Mouse (Mus musculus) erythroid progenitor cell, adult 5-6 weeks (primary cell): ENCODE results near the gene Fdxr. TPM values are rescaled to one million over a fixed set of nuclear protein-coding genes. Genes with fewer than 3 reads are reported as not detected.
A peak's percentile ranks its signal among the peaks of the same experiment; 100 is the strongest.

Source experiments
- ATAC-seq: replicated peaks from 2 replicates; pipeline ENCODE4 v1.8.0; 2016; ENCODE audit warnings: moderate number of reproducible peaks, mild to moderate bottlenecking, moderate TSS enrichment, inconsistent platforms; ENCODE audit not compliant: poor library complexity, low FRiP score, severe bottlenecking
- total RNA-seq, 2 experiments: library from RNA; stranded (forward) in 1 of 2; stranded (reverse) in 1 of 2; fragments of 150-400 nt in 1 of 2; fragments of 186-747, 209-891 nt in 1 of 2; gene quantifications; 2 replicates each; pipeline versions ENCODE4 v1.2.3 to v1.2.4; 2015 to 2017; ENCODE audit warnings: low replicate concordance in 2 of 2

Gene Fdxr
- total RNA-seq, 2 experiments from 2014 or later: 1.3 to 1.4 TPM

DNA sequence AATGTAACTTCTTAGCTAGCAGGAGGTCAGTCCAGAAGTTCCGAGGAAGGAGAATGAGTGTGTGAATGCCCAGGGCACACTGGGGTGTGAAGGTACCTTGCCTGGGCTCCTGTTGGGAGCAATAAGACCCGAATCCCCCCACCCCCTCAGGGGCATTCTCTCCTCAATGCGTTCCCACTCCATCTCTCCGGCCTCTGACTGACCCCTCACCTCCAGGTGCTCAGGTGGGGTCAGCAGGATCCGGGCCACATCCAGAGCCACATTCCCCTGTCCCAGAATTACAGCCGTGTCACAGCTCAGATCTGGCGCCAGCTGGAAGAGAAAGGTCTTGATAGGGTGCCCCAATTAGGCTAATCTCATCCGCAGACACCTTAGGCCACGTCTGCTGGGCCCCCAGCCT, 5.8 kb downstream of the Fdxr start:
- ATAC-seq: no peak

DNA sequence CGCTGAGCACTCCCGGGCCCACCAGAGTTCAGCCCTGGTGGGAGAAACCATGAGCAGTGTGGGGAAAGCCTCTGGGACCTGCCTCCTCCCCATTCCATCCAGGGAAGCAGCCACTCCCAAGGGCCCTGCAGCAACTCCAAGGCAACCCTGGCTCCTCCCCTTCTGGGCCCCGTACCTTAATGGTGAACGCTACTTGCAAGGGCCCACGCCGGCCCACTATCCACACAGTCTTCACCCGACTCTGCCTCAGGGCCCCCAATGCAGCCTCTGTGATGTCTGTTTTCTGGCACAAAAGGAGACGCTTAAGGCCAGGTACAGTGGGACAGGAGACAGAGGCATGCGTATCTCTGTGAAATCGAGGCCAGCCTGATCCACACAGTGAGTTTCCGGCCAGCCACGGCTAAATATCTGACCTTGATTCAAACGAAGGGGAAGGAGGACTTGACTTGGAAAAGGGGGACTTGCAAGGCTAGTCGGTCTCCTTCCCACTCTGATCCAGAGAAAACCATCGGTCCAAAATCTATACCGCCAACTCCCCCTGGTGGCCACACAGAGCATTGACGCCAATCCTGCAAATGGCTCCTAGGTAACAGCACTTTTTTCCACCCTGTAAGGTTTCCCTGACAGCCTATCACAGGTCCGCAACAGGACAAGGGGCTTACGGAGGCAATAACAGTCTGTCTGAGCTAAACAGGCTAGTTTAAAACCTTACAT, 6.5 kb downstream of the Fdxr start:
- peak; percentile 69 for ATAC-seq

DNA sequence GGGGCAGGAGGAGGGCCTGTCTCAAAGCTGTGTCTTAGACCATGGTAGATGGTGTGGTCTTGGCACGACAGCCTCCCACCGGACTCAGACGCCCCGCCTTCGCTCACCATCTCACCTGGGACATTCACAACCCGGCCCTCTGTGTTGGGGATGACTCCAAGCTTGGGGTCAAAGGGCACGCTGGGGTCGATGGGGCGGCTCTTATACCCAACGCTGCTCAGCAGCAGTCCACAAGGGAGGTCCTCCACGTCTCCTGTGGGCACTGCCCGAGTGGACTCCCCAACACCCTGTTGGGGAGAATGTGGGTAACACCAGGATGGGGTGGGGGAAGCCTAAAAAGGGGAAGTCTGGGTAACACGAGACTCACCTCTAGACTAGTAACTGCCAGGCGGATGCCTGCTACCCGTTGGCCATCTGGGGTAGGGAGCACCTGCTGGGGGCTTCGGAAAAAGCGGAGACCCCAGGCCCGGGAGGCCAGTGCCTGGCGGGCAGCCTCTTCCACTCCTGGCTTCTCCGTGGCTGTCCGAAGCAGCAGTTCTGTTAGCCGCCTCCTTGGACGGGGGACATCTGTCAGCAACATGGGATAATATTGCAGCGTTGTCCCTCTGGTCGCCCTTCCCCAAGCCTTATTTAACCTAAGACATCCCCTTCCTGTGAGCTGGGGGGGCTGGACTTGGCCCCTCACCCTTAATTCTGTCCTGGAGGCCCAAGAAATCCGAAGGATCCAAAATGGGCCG, 7.4 kb downstream of the Fdxr start:
- no peak for ATAC-seq

DNA sequence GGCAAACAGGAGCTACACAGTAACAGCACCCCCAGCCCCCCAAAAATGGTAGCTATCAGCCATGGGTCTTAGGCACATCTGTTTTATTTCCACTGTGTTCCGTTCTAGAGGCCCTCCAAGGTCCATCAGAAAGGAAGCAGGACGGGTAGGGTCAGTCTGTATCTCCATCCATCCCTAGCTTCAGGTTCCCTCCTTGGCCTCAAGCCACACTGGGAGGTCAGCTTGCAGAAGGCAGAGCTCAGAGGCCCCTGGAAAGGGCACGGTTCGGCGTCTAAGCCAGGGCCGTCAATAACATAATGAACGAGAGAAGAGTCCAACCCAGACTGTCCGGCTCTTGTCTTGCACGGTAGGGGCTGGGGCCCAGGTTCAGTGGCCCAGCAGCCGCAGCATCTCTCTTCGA, 8.9 kb downstream of the Fdxr start:
- no peak for ATAC-seq

DNA sequence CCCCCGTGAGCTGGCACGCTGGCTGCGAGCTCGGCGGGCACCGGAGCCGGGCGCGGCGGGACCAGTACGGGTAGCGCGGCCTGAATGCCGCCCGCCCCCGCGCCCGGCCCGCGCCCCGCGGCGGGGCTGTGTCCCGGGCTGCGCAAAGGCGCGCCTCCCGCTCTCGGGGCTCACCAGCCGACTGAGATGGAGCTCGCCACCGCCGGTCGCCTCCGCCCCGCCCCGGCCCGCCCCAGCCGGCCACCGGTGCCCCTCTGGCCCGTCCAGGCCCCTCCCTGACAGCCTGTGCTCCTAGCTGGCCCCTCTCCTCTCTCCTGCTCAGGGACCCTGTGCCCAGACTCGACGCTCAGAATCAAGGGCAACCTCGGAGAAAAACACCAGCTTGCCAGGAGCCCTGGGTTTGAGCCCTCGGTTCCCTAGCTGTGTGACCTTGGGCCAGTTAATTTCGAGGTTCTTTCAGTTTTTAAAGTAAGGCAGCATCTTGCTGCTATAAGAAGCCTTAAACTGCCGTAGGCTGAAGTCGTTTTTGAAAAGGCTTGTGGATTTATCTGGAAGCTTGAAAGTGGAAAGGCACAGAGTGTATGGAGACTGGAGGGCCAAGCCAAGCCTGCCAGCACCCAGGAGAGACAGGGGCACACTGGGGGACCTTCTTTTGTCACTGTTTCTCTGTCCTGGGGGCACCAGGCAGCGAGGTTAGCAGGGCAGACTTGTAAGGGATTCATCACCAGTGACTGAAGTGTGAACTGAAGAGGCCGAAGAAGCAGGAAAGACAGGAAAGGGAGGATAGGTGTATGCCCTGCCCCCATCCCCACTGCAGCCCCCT, 9.6 kb downstream of the Fdxr start, which contains the start of gene Grin2c:
Grin2c (minus strand) TSS at position 183 of the 823 bp plus-strand sequence.
- ATAC-seq: no peak

DNA sequence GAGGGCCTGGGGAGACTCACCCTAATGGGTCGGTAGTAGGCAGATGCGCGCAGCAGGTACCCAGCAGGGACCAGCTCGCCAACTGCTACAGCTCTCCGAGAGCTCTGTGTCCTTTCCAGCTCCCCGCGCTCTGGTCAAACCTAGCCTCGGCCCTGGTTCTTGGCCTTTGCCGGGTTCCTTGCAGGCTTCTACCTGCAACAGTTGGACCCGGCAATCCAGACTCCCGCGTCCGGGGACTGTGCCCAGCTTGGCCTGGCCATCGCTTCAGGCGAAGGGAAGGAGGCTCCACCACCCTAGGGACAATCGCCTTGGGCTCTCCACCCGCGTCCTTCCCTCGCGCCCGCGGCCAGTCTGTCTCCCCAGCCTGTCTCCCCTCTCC, 10.5 kb downstream of the Fdxr start:
- ATAC-seq: no peak

DNA sequence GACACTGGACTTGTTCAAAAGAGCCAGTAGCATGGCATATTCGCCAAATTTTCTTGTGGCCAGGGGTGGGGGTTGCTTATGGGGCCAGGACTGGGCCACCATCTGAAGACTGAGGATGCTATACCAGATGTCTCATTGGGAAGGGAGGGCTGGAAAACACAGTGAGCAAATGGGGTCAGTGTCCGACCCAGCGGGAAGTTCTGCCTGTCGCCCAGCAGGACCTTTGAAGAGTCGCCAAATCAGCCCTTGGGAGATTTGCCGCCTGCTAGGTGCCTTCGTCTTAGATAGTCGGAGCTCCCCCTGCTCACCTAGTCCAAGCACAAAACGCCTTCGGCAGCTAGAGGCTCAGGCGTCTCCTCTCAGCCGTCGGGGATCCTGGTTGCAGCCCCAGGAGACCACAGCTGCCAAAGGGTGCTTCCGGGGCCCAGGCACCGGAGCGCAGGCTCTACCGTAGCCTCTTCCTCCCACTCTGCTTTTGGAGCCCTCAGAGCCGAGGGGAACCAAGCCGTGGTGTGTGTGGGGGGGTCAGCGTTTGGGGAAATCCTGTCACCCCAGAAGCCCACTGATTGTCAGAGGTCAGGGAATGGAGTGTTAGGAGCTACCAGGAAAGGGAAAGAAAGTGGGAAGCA, 11.0 kb downstream of the Fdxr start:
- ATAC-seq: no peak

DNA sequence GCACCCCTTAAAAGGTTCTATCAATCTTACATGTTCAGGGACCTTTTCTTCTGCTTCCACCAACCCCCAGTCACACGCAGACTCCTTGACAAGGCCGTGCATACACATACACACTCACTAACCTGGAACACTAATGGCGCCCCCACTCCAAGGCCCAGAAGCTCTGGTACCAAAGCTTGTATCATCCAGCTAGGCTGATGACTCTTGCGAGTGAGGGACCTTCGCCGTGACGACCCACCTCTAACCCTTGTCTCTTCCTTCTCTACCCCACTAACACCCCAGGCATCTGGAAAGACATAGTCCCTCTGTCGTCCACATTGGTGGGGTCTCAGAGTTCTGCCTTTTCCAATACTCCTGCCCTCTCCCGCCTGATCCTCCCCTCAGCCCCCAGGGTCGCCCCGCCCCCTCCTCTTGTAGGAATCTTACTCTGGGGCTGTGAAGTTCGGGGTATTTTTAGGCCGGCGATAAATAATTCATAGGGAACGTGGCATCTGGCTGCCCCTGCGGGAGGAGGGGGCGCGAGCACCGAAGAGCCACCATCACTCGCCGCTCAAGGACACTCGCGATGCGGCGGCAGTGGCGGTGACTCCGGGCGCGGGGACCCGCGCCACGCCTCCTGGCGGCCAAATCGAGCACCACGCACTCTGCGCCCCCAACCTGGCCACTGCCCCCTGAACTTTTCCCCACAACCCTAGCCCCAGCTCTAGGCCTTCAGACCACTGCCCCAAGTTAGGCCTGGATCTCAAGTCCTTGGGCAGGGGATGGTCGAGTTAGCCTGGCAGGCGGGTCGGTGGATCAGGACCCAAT, 11.8 kb downstream of the Fdxr start:
- ATAC-seq: no peak

DNA sequence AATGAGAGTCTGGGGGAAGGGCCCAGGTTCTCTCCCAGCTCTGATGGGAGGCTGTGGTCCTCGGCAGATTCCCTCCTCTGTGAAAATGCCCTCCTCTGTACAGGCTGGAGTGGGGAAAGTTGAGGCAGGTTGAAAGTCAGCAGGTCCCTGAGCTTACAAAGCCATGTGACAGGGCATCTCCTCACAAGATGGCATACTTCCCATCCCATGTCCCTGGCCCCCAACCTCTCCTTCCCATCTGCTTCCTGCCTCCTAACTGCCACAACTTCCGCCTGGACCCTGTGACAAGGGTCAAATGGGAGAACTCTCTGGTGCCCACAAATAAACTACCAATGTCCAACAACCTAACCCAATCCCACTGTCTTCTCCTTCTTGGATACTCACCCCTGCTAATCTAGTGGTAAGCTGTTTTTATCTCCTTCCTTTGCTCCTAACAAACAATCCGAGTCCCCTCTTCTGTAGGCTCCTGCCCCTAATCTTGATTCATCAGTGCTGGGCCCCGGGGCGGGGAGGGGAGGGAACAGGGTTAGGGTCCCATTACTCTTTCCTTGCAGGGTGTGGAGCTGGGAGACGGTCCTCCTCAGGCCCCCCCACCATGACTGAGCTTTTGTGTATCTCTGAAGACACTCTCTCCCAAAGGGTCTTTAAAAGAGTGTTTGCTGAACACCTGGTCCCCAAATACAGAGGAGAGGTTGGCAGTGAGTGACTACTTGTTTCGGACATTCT, 12.6 kb downstream of the Fdxr start:
- ATAC-seq: no peak

DNA sequence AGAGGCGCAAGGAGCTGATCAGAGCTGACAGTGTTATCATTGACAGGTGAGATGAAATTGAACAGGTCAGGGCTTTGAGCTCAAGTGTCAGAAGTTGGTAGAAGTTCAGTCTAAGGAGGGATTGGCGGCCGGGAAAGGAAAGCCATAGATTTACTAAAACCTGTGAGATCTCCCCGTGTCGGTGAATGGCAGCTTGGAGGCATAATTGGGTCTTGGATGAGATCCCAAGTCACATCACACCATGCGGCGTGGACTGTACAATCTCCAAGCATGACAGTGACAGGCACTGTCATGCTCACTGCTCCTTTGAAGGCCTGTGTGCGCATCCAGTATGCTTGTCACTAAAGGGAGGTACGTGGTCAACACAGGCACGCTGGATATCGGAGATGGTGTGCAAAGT, 13.9 kb downstream of the Fdxr start:
- no peak for ATAC-seq

DNA sequence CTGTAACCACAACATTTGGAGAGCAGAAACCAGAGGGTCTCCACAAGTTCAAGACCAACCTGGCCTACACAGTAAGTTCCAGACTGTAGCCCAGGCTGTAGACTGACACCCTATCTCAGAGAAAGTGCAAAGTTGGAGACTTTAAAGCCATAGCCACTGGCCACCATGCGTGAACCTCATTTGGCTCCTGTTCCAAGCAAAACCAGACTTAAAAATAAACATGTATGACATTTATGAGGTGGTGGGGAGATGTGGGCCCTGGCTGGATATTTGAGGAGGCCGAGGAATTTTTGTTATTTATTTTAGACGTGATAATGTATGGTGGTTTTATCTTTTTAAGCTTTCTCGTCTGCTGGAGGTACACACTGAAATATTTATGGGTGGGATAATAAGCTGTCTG, 17.7 kb downstream of the Fdxr start:
- ATAC-seq: no peak

DNA sequence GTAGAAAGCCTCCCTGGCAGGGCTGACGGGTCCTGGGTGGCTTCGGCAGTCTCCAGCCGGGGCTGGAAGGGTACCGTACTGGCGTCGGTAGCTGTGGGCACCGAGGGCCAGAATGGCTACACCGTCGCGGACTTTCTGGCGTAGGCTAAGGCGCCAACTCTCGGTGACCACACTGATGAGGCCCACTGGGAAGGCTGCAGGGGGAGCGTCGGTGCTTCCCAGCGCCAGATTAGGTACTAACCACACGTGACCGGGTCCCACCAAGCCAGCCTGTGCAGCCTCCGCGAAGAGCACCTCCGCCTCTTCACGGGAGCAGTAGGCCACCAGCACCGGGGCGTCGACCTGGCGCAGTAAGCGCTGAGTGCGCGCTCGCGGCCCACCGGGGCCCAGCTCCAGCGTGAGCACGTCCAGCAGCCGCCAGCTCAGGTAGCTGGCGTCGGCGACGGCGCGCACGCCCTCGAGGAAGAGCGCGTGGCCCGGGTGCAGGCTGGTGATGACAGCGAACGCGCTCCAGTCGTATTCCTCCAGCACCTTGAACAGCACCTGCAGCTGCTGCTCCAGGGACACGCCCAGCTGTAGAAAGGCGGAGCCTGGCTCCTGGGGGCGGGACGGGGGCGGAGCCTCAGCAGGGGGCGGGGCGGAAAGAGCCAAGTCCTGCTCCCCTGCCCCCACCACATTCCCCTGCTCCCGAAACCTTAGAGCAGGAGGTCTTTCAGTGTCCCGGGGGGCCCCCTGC, 18.9 kb downstream of the Fdxr start:
- no peak for ATAC-seq

DNA sequence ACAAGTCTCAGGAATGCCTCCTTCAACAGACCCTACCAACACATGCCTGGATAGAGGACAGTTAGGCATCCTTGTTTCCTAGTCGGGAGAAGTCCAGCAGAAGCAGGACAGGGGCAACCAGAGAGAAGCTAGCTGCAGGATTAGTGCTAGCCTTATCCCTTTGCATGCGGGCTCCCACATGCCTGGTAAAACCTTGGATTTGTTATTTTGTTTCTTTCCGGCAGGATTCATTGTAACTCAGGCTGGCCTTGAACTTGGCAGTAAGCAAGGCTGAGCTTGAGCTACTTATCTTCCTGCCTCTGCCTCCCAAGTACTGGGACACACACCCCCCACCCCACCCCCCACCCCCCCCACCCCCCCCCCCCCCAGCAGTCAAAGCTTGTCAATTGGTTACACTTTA, 25.6 kb downstream of the Fdxr start:
- ATAC-seq: no peak

DNA sequence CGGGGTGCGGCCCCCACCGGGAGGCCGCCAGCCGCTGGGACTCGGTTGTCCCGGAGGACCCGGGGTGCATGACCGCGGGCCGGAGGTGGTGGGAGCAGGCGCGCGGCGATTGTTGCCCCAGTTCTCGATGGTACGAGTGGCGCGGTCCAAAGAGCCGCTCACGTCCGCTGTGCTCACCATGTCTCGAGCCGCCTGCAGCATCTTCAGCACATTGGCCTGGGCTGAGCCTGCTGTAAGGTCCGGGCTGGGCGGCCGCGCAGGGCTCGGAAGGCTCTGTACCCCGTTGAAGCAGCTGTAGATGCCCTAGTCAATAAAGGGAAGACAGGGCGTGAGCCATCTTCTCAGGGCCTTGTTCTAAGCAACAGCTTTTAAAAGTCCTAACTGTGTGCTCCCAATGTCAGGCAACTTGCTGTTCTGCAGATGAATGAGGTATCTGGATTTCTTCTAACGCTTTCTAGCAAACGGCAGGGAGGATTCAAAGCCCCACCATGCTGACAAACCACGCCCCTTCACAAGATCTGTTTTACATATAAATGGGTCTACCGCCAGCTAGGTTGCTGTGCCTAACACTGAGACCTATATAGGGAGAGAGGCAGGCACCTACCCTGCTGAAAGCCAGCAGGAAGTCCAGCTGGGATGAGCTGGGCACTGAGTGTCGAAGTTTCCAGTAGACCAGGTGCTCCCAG, 26.3 kb downstream of the Fdxr start:
- ATAC-seq: no peak

DNA sequence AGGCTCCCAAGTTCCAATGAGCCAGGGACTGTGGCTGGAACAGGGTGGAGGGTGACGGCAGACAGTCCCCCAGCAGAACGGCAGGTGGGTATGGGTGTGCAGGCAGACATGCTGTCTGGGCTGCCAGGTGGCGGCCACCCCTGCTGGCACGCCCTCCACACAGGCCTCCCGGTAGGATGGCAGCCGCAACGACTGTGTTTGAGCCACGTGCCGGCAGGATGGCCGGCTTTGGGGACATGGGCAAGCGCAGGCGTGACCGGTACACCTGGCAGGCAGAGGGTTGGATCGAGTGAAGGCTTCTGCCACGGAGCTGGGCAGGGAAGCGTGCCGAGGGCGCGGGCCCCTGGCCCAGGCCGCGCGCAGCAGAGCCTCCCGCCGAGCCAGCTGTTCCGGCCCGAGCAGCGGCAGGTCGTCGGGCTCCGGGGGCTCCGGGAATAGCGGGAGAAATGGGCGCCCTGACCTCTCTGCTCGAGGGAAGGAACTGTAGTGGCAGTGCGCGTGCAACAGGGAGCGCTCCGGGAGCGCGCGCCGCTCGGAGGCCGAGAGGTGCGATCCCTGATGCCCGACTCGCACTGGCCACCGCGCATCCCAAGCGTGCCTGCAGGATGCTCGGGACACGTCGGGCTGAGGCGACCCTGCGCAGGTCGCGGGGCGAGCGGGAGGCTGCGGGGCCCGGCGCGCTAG, 27.0 kb downstream of the Fdxr start:
- ATAC-seq: no peak

DNA sequence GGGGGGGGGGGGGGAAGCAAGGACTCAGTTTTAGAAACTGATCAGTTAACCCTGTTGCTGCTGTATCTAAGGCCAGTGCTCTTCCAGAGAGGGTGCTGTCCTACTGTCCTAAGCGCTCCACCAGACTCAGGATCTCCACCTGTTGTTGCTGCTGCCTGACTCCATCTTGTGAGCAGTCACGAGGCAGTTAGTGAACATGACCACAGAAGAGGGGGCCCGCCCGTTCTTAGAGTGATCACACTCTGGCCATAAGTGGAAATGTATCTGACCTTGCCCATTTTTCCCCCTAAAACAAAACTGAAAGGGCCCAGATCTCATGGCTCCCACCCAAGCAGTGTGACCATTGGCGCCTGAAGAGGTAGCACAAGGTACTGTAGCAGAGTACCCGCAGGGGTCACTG, 28.9 kb downstream of the Fdxr start:
- ATAC-seq: no peak

DNA sequence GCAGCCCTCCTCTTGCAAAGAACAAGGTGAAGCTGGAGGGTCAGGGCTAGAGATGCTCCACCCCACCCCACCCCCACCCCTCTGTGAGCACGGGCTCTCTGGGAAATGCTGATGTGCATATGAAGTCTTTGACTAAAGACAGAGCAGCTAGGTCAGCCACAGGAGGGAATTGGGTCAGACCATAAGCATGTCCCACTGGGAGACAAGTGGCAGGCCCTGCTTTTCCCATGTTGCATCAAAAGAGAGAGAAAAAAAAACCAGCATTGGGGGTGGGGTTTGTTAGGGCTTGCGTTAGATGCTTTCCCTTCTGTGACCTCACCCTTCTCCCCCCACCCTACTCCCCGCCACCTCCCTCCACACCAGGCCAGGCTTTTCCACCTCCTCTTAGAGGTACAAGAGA, 29.6 kb downstream of the Fdxr start:
- no peak for ATAC-seq
